Comparison of ENCODE assay signal across 8 mouse cellular contexts in the genomic region with DNA sequence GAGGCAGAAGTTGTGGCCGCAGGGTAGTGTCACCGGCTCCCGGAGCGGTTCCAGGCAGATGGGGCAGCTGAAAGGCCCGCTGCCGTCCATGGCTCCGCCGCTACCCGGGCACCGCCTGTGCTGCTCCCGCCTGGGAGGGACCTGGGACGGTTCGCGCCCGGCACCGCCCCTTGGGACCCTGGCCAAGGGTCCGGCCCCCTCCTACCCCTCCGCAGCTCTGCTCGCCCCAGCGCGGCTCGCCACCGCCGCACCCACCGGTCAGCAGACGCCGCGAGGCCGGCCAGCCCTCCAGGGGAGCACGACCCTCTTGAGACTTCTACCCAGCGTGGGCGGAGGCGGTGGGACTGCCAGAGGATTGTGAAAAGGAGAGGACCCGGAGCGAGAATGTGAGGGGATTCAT. TPM values are rescaled to one million over a fixed set of nuclear protein-coding genes. Genes with fewer than 3 reads are reported as not detected.
DNase-seq lines count a peak whose midpoint lies in the region; ATAC-seq and TF ChIP-seq lines count a peak whose summit lies in the region.

No protein-coding gene starts in this region.

- no peak for ATAC-seq in intestine, embryonic 14.5 days (replicated peaks; ENCODE audit: low FRiP score, low TSS enrichment, low read depth)
- peak; percentile 36; the same call in 1 of the 2 replicates for ATAC-seq in liver, embryonic 14.5 days (ENCODE audit: insufficient read depth)
- no peak for ATAC-seq in neural tube, embryonic 15.5 days (ENCODE audit: low FRiP score)

- intact Hi-C loops in gastrocnemius, postnatal 36 days (cut with DNase I): loop anchor here (1.0 kb wide), 1 partner anchor 20 kb away; no protein-coding TSS in a partner anchor

- TF ChIP-seq POLR2A in thymus, adult 2 months (IDR thresholded peaks at IDR 0.05; ENCODE audit: control insufficient read depth, extremely low read depth, insufficient read depth, low read length, poor library complexity): no peak

- peak overlapping the region; percentile 68 for H3K4me2 ChIP-seq in intestine, embryonic 14.5 days (ENCODE audit: low read length)
- H3K4me2 ChIP-seq in liver, embryonic 14.5 days (ENCODE audit: low read depth): peak overlapping the region; percentile 56
- peak overlapping the region; percentile 61 for H3K4me2 ChIP-seq in neural tube, embryonic 15.5 days

- H3K36me3 ChIP-seq in thymus, adult 2 months (ENCODE audit: control insufficient read depth, insufficient read depth, low read length): no peaks in the 10 kb centered on the region
- no peaks in the 10 kb centered on the region for H3K36me3 ChIP-seq in intestine, embryonic 14.5 days (ENCODE audit: control insufficient read depth, insufficient read depth, low read length)
- H3K36me3 ChIP-seq in liver, embryonic 14.5 days (replicated peaks; ENCODE audit: control insufficient read depth, insufficient read depth, low read depth): no peaks in the 10 kb centered on the region
- no peaks in the 10 kb centered on the region for H3K36me3 ChIP-seq in neural tube, embryonic 15.5 days

- H3K27me3 ChIP-seq in thymus, adult 2 months (ENCODE audit: control insufficient read depth, insufficient read depth, low read length): peaks cover 11% of the 10 kb centered on the region; the same call in 1 of the 2 replicates
- H3K27me3 ChIP-seq in intestine, embryonic 14.5 days (replicated peaks; ENCODE audit: control insufficient read depth, insufficient read depth, low read length): peaks cover 45% of the 10 kb centered on the region
- H3K27me3 ChIP-seq in liver, embryonic 14.5 days (ENCODE audit: control insufficient read depth, insufficient read depth, low read length): peaks cover 38% of the 10 kb centered on the region
- H3K27me3 ChIP-seq in neural tube, embryonic 15.5 days (replicated peaks): peaks cover 66% of the 10 kb centered on the region

- TF ChIP-seq CTCF in thymus, adult 2 months (IDR thresholded peaks at IDR 0.05; ENCODE audit: borderline replicate concordance, control insufficient read depth, extremely low read depth, insufficient read depth, low read length, poor library complexity): no peak
- TF ChIP-seq CTCF in liver, embryonic 14.5 days (IDR thresholded peaks at IDR 0.05; ENCODE audit: low read depth): no peak

- no peak overlapping the region for H3K27ac ChIP-seq in thymus, adult 2 months (ENCODE audit: control insufficient read depth, insufficient read depth, low read length)
- no peak overlapping the region for H3K27ac ChIP-seq in intestine, embryonic 14.5 days (ENCODE audit: low read depth)
- no peak overlapping the region for H3K27ac ChIP-seq in liver, embryonic 14.5 days
- H3K27ac ChIP-seq in neural tube, embryonic 15.5 days (replicated peaks): no peak overlapping the region

- peaks cover 8% of the 10 kb centered on the region; the same call in 1 of the 2 replicates for H3K4me1 ChIP-seq in thymus, adult 2 months (replicated peaks; ENCODE audit: control insufficient read depth, insufficient read depth, low read length)
- peaks cover 21% of the 10 kb centered on the region for H3K4me1 ChIP-seq in intestine, embryonic 14.5 days (replicated peaks; ENCODE audit: control insufficient read depth, insufficient read depth, low read length)
- H3K4me1 ChIP-seq in liver, embryonic 14.5 days (replicated peaks; ENCODE audit: control insufficient read depth in 2 of 2, insufficient read depth in 2 of 2, low read length in 1 of 2): peaks cover 0 to 6% of the 10 kb centered on the region in 2 experiments; a peak in 3 of 4 replicates
- H3K4me1 ChIP-seq in neural tube, embryonic 15.5 days: peaks cover 38% of the 10 kb centered on the region

- whole genome bisulfite sequencing in thymus, adult 2 months: 5% methylated on average over 35 of the region's 35 CpGs
- WGBS in intestine, embryonic 14.5 days: 1% methylated on average over 31 of the region's 35 CpGs
- WGBS in liver, embryonic 14.5 days (ENCODE audit: insufficient replicate concordance): 3% methylated on average over 35 of the region's 35 CpGs
- WGBS in neural tube, embryonic 15.5 days: 3% methylated on average over 33 of the region's 35 CpGs

- peak overlapping the region; percentile 33 for H3K4me3 ChIP-seq in thymus, adult 2 months (ENCODE audit: control insufficient read depth, insufficient read depth, low read length)
- peak overlapping the region; percentile 42 for H3K4me3 ChIP-seq in intestine, embryonic 14.5 days (ENCODE audit: low read depth, low read length)
- H3K4me3 ChIP-seq in liver, embryonic 14.5 days (ENCODE audit: insufficient read depth in 1 of 2, low read depth in 2 of 2, low read length in 2 of 2): peak overlapping the region; percentile 26 to 50
- peak overlapping the region; percentile 37 for H3K4me3 ChIP-seq in neural tube, embryonic 15.5 days (replicated peaks)

- TF ChIP-seq EP300 in liver, embryonic 14.5 days (IDR thresholded peaks at IDR 0.05; ENCODE audit: low read depth): no peak

- H3K9ac ChIP-seq in intestine, embryonic 14.5 days (ENCODE audit: low read length): peak overlapping the region; percentile 27
- H3K9ac ChIP-seq in liver, embryonic 14.5 days (replicated peaks): no peak overlapping the region; the same call in 1 of the 2 replicates
- H3K9ac ChIP-seq in neural tube, embryonic 15.5 days (replicated peaks): peak overlapping the region; percentile 41

- H3K9me3 ChIP-seq in intestine, embryonic 14.5 days (ENCODE audit: control insufficient read depth, low read length): no peaks in the 10 kb centered on the region
- H3K9me3 ChIP-seq in liver, embryonic 14.5 days (ENCODE audit: control insufficient read depth, low read length): no peaks in the 10 kb centered on the region
- no peaks in the 10 kb centered on the region for H3K9me3 ChIP-seq in neural tube, embryonic 15.5 days (replicated peaks)

- no peak for DNase-seq in thymus, adult 2 months
- DNase-seq in thymus, postnatal 14 days: no peak
- DNase-seq in gastrocnemius, postnatal 36 days: peak; percentile 83 to 90
- DNase-seq in intestine, embryonic 14.5 days (ENCODE audit: low spot score): peak; percentile 73
- DNase-seq in liver, embryonic 14.5 days (ENCODE audit: low read depth in 3 of 3, low spot score in 3 of 3): no peak
- DNase-seq in right cerebral cortex, postnatal 25 days: no peak
- DNase-seq in left cerebral cortex, adult 8-10 months (ENCODE audit: low spot score in 2 of 2): no peak

RNA-seq across cellular contexts. Expression of a gene that starts 16.9 kb away (rescaled TPM):
- polyA plus RNA-seq in thymus, adult 2 months (2012; rRNA removed): 27.6 and 30.0 TPM in 2 replicates
- total RNA-seq in gastrocnemius, postnatal 36 days (2021): 1 to 10 TPM; 9.1 to 9.3 TPM
- polyA plus RNA-seq in intestine, embryonic 14.5 days (2014; fragmentation: Nextera tagmentation; extraction: Ambion mirVana): 10.8 and 13.1 TPM in 2 replicates
- 1.8 and 2.0 TPM in 2 replicates for polyA plus RNA-seq in liver, embryonic 14.5 days (2012; rRNA removed)
- 2.2 and 3.2 TPM in 2 replicates for polyA plus RNA-seq in liver, embryonic 14.5 days (2014; fragmentation: Nextera tagmentation; extraction: Ambion mirVana)
- polyA plus RNA-seq in neural tube, embryonic 15.5 days (2015; fragmentation: Nextera tagmentation; extraction: Ambion mirVana): 9.8 TPM in 2 replicates
- total RNA-seq in left cerebral cortex, adult 8-10 months (2022): 1 to 10 TPM; 5.6 to 8.1 (median 7.0) TPM

RNA-seq across cellular contexts. Expression of a gene that starts 20.8 kb away (rescaled TPM):
- 24.5 and 26.7 TPM in 2 replicates for polyA plus RNA-seq in thymus, adult 2 months (2012; rRNA removed)
- total RNA-seq in gastrocnemius, postnatal 36 days (2021): 1 to 10 TPM; 4.1 to 4.8 TPM
- 5.3 and 5.5 TPM in 2 replicates for polyA plus RNA-seq in intestine, embryonic 14.5 days (2014; fragmentation: Nextera tagmentation; extraction: Ambion mirVana)
- 1.4 and 1.5 TPM in 2 replicates for polyA plus RNA-seq in liver, embryonic 14.5 days (2012; rRNA removed)
- 0.83 and 0.97 TPM in 2 replicates for polyA plus RNA-seq in liver, embryonic 14.5 days (2014; fragmentation: Nextera tagmentation; extraction: Ambion mirVana)
- 3.4 and 4.1 TPM in 2 replicates for polyA plus RNA-seq in neural tube, embryonic 15.5 days (2015; fragmentation: Nextera tagmentation; extraction: Ambion mirVana)
- 1 to 10 TPM; 6.3 to 7.7 (median 7.4) TPM for total RNA-seq in left cerebral cortex, adult 8-10 months (2022)

RNA-seq across cellular contexts. Expression of a gene that starts 23.3 kb away (rescaled TPM):
- 288 and 314 TPM in 2 replicates for polyA plus RNA-seq in thymus, adult 2 months (2012; rRNA removed)
- 10 to 100 TPM; 70.1 to 71.0 TPM for total RNA-seq in gastrocnemius, postnatal 36 days (2021)
- polyA plus RNA-seq in intestine, embryonic 14.5 days (2014; fragmentation: Nextera tagmentation; extraction: Ambion mirVana): 78.0 and 85.0 TPM in 2 replicates
- 46.2 and 57.4 TPM in 2 replicates for polyA plus RNA-seq in liver, embryonic 14.5 days (2012; rRNA removed)
- polyA plus RNA-seq in liver, embryonic 14.5 days (2014; fragmentation: Nextera tagmentation; extraction: Ambion mirVana): 74.5 and 87.6 TPM in 2 replicates
- 162 and 167 TPM in 2 replicates for polyA plus RNA-seq in neural tube, embryonic 15.5 days (2015; fragmentation: Nextera tagmentation; extraction: Ambion mirVana)
- total RNA-seq in left cerebral cortex, adult 8-10 months (2022): 100 to 1,000 TPM; 414 to 460 (median 438) TPM

RNA-seq across cellular contexts. Expression of a gene that starts 28.5 kb away (rescaled TPM):
- 49.0 and 54.7 TPM in 2 replicates for polyA plus RNA-seq in thymus, adult 2 months (2012; rRNA removed)
- 10 to 100 TPM; 49.4 to 49.9 TPM for total RNA-seq in gastrocnemius, postnatal 36 days (2021)
- 111 and 113 TPM in 2 replicates for polyA plus RNA-seq in intestine, embryonic 14.5 days (2014; fragmentation: Nextera tagmentation; extraction: Ambion mirVana)
- 17.5 and 24.8 TPM in 2 replicates for polyA plus RNA-seq in liver, embryonic 14.5 days (2012; rRNA removed)
- polyA plus RNA-seq in liver, embryonic 14.5 days (2014; fragmentation: Nextera tagmentation; extraction: Ambion mirVana): 39.5 and 49.2 TPM in 2 replicates
- 82.2 and 95.1 TPM in 2 replicates for polyA plus RNA-seq in neural tube, embryonic 15.5 days (2015; fragmentation: Nextera tagmentation; extraction: Ambion mirVana)
- 10 to 100 TPM; 43.3 to 64.9 (median 56.2) TPM for total RNA-seq in left cerebral cortex, adult 8-10 months (2022)

RNA-seq across cellular contexts. Expression of a gene that starts 32.4 kb away (rescaled TPM):
- 95.3 and 98.6 TPM in 2 replicates for polyA plus RNA-seq in thymus, adult 2 months (2012; rRNA removed)
- under 1 TPM; 0.30 to 0.48 TPM for total RNA-seq in gastrocnemius, postnatal 36 days (2021)
- 2.6 and 3.5 TPM in 2 replicates for polyA plus RNA-seq in intestine, embryonic 14.5 days (2014; fragmentation: Nextera tagmentation; extraction: Ambion mirVana)
- 18.7 and 19.6 TPM in 2 replicates for polyA plus RNA-seq in liver, embryonic 14.5 days (2012; rRNA removed)
- polyA plus RNA-seq in liver, embryonic 14.5 days (2014; fragmentation: Nextera tagmentation; extraction: Ambion mirVana): 14.9 and 16.8 TPM in 2 replicates
- 1.0 and 7.1 TPM in 2 replicates for polyA plus RNA-seq in neural tube, embryonic 15.5 days (2015; fragmentation: Nextera tagmentation; extraction: Ambion mirVana)
- 1 to 10 TPM; 1.2 to 4.1 (median 1.7) TPM for total RNA-seq in left cerebral cortex, adult 8-10 months (2022)

Comparison
In these comparisons a context has a peak if more than half of its experiments do, and no peak if none do; other contexts are left out.
1. DNase-seq: peak in gastrocnemius, postnatal 36 days (2 of 2) and intestine, embryonic 14.5 days (single experiment); none in thymus, adult 2 months (single experiment), thymus, postnatal 14 days (single experiment), liver, embryonic 14.5 days (0 of 3), right cerebral cortex, postnatal 25 days (single experiment) and left cerebral cortex, adult 8-10 months (0 of 2).
2. Peak in every context shown above with its lines, with median percentiles within 50 percentile points of each other: H3K4me3 ChIP-seq and H3K4me2 ChIP-seq.